Comparison of ENCODE assay signal across 10 mouse cellular contexts in genomic region chr9:13809937-13810336, GRCm38 (mm10). TPM values are rescaled to one million over a fixed set of nuclear protein-coding genes. Genes with fewer than 3 reads are reported as not detected.
A peak's percentile ranks its signal among the peaks of the same experiment; 100 is the strongest.
DNase-seq lines count a peak whose midpoint lies in the region; ATAC-seq and TF ChIP-seq lines count a peak whose summit lies in the region.
"Had no signal": no experiment of that assay in that cellular context is flagged by ENCODE, and none has a peak within 500 bp of the region (broad histone marks: within the 10 kb centered on the region; RNA-seq: fewer than 3 reads in every experiment).

No protein-coding gene starts in this region.

- no peak overlapping the region for H3K27ac ChIP-seq in layer of hippocampus, adult 2 months
- H3K27ac ChIP-seq: embryonic facial prominence, embryonic 15.5 days had no signal

- peak; percentile 67 for TF ChIP-seq CTCF in layer of hippocampus, adult 2 months (conservative IDR thresholded peaks at IDR 0.05)

- peak; percentile 74 for ATAC-seq in common myeloid progenitor, adult 5-6 weeks (replicated peaks; ENCODE audit: low read depth, poor library complexity, severe bottlenecking)

- H3K4me3 ChIP-seq in layer of hippocampus, adult 2 months, result no peak overlapping the region
- H3K4me3 ChIP-seq: embryonic facial prominence, embryonic 15.5 days had no signal

- no peak for DNase-seq in layer of hippocampus, adult 2 months (ENCODE audit: low spot score in 2 of 2)
- no peak for DNase-seq in layer of hippocampus, postnatal 25 days (ENCODE audit: extremely low spot score in 1 of 2, low spot score in 1 of 2)
- DNase-seq in 3T3-L1 (ENCODE audit: low read depth, low spot score) (peak; percentile 53), A20 (ENCODE audit: low read depth, low spot score) (peak; percentile 54), adipocyte (ENCODE audit: low spot score) (no peak)
- DNase-seq in urinary bladder, adult 18-20 months (ENCODE audit: low spot score in 2 of 2), result no peak
- DNase-seq: kidney, adult 11 months; thymus, postnatal 14 days had no signal

RNA-seq across cellular contexts. Expression of gene Cep57, which starts 17.0 kb away (rescaled TPM):
- total RNA-seq in layer of hippocampus, adult 2 months (2021), result 10 to 100 TPM; 19.5 to 22.5 TPM
- 10 to 100 TPM; 15.6 to 21.2 TPM for total RNA-seq in layer of hippocampus, postnatal 25 days (2021)
- 105 and 112 TPM in 2 replicates for total RNA-seq in common myeloid progenitor, adult 5-6 weeks (2017)

RNA-seq across cellular contexts. Expression of gene Fam76b, which starts 17.6 kb away (rescaled TPM):
- total RNA-seq in layer of hippocampus, adult 2 months (2021), result 10 to 100 TPM; 18.0 to 23.0 TPM
- 10 to 100 TPM; 15.7 to 21.8 TPM for total RNA-seq in layer of hippocampus, postnatal 25 days (2021)
- total RNA-seq in common myeloid progenitor, adult 5-6 weeks (2017), result 75.9 and 77.2 TPM in 2 replicates

Comparison
In these comparisons a context has a peak if more than half of its experiments do, and no peak if none do; other contexts are left out.
1. DNase-seq: peak in 3T3-L1 (single experiment) and A20 (single experiment); none in layer of hippocampus, adult 2 months (0 of 2), layer of hippocampus, postnatal 25 days (0 of 2), urinary bladder, adult 18-20 months (0 of 2) and adipocyte (single experiment).